In the genomic region with DNA sequence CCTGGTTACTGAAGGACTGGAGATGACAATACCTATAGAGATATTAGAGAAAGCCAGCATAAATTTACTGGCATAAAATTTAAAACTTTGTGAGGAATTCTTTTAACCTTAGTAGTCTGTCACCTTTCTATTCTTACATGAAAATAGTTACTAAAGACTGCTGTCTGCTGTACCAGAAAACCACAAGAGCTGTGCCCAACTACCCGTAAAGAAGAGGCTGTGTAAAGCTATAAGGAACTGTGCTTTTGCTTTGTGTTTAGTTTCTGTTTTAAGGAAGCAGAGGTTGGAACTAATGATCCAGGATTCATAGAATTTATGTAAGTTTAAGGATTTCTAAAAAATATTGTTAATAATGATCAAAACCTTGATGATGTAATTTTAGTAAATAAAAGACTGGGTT, we compare ENCODE assay signal across 24 mouse cellular contexts.
"Had no signal": no experiment of that assay in that cellular context is flagged by ENCODE, and none has a peak within 500 bp of the region (broad histone marks: within the 10 kb centered on the region; RNA-seq: fewer than 3 reads in every experiment).

No protein-coding gene starts in this region.

- H3K27ac ChIP-seq: heart, adult 2 months; heart, embryonic 13.5 days; heart, embryonic 15.5 days; hindbrain, embryonic 13.5 days; hindbrain, embryonic 15.5 days; hindbrain, postnatal 0 days; intestine, embryonic 15.5 days; layer of hippocampus, adult 2 months; left cerebral cortex, adult 2 months; limb, embryonic 10.5 days; limb, embryonic 12.5 days had no signal

- H3K27me3 ChIP-seq: heart, embryonic 13.5 days; heart, embryonic 15.5 days; hindbrain, embryonic 13.5 days; hindbrain, embryonic 15.5 days; intestine, embryonic 15.5 days; limb, embryonic 12.5 days had no signal

- H3K9ac ChIP-seq: heart, embryonic 13.5 days; heart, embryonic 15.5 days; hindbrain, embryonic 13.5 days; hindbrain, embryonic 15.5 days; intestine, embryonic 15.5 days; limb, embryonic 12.5 days had no signal

- ATAC-seq: hindbrain, postnatal 0 days; intestine, embryonic 15.5 days; intestine, postnatal 0 days had no signal

- H3K36me3 ChIP-seq: heart, embryonic 13.5 days; heart, embryonic 15.5 days; hindbrain, embryonic 13.5 days; hindbrain, embryonic 15.5 days; intestine, embryonic 15.5 days; limb, embryonic 10.5 days; limb, embryonic 12.5 days had no signal

- H3K4me1 ChIP-seq: heart, embryonic 13.5 days; heart, embryonic 15.5 days; hindbrain, embryonic 13.5 days; hindbrain, embryonic 15.5 days; intestine, embryonic 15.5 days; limb, embryonic 10.5 days; limb, embryonic 12.5 days had no signal

- DNase-seq: gastrocnemius, postnatal 14 days; gastrocnemius, postnatal 36 days; heart, adult 11 months; heart, adult 2 months; heart, postnatal 14 days; heart, postnatal 36 days; kidney, adult 18-20 months; kidney, adult 8-10 months; kidney, postnatal 25 days; kidney, postnatal 4 days; liver had no signal

- H3K9me3 ChIP-seq: heart, embryonic 13.5 days; heart, embryonic 15.5 days; hindbrain, embryonic 13.5 days; hindbrain, embryonic 15.5 days; intestine, embryonic 15.5 days; limb, embryonic 10.5 days; limb, embryonic 12.5 days had no signal

- H3K4me2 ChIP-seq: heart, embryonic 11.5 days; heart, embryonic 13.5 days; heart, embryonic 15.5 days; hindbrain, embryonic 13.5 days; hindbrain, embryonic 15.5 days; intestine, embryonic 15.5 days; limb, embryonic 12.5 days; liver, embryonic 11.5 days had no signal

- H3K4me3 ChIP-seq: heart, adult 2 months; heart, embryonic 13.5 days; heart, embryonic 15.5 days; hindbrain, embryonic 13.5 days; hindbrain, embryonic 15.5 days; intestine, embryonic 15.5 days; layer of hippocampus, adult 2 months; left cerebral cortex, adult 2 months; limb, embryonic 10.5 days; limb, embryonic 12.5 days had no signal
